Mouse (Mus musculus) cortical plate, adult 2 months (tissue): Measurements from ENCODE around the gene Jak3. TPM values are rescaled to one million over a fixed set of nuclear protein-coding genes. Genes with fewer than 3 reads are reported as not detected.

Source experiments
- H3K27ac ChIP-seq: fragments of 200-500 bp; 2 replicates; pipeline ENCODE4 v1.5.1; 2012; ENCODE audit warnings: low read length, control low read depth, inconsistent platforms; ENCODE audit not compliant: insufficient read depth
- H3K4me1 ChIP-seq: fragments of 200-500 bp; 2 replicates; pipeline ENCODE4 v1.6.1; 2011; ENCODE audit warnings: low read length; ENCODE audit not compliant: control insufficient read depth, insufficient read depth
- H3K4me3 ChIP-seq: fragments of 200-500 bp; 2 replicates; pipeline ENCODE4 v1.5.1; 2011; ENCODE audit warnings: mild to moderate bottlenecking, low read length, control low read depth; ENCODE audit not compliant: insufficient read depth
- CTCF ChIP-seq: fragments of 200-500 bp; IDR thresholded peaks from 2 replicates; pipeline ENCODE4 v1.5.1; 2011; ENCODE audit warnings: mild to moderate bottlenecking, control low read depth, low read length; ENCODE audit not compliant: insufficient read depth; ENCODE audit errors: extremely low read depth
- POLR2A ChIP-seq: fragments of 200-500 bp; IDR thresholded peaks from 2 replicates; pipeline ENCODE4 v1.6.1; 2011; ENCODE audit warnings: mild to moderate bottlenecking, low read length, control low read depth; ENCODE audit not compliant: insufficient read depth; ENCODE audit errors: extremely low read depth
- polyA plus RNA-seq: library from polyadenylated mRNA; depleted of rRNA; stranded (reverse); fragments of >200 nt; gene quantifications from 2 replicates; pipeline ENCODE4 v1.2.3, GENCODE M21; 2012

Gene Jak3
- polyA plus RNA-seq, 1 experiment, result 6.0 TPM

DNA sequence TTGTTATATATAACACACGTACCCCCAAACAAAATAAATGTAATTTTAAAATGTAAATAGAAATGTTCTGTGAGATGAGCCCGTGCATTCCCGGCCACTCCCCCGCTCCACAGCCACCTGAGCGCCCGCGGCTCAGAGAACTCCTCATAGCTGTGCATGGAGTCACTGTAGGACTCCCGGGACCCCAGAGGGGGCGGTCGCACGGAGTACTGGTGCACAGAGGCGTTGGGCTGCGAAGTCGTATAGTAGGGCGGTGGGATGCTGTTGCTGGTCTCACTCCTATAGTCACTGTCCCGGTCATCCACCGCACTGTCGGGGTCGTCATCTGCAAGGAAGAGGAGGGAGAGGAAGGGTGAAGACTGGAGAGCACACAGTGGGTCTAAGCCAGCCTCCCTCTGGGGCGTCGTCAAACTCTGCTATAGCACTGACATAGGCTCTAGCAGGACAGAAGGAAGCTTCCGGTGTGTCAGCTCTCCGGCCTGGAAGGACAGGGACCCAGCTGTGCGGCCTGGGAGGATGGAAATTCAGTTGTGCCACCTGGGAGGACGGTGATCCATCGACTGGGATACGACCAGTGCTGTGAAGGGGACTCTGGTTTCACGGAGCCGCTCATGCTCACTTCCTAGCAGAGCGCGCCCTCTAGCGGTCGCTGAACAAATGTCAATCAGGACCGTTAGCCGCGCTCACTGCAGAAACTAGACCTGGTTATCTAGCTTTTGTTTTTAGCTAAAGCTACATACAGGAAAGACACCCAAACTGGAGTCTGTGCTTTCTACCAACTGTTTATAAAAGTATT is 15.6 kb upstream of the Jak3 start:
- Histone ChIP-seq H3K4me1 (no peaks in the 10 kb centered on the region), H3K4me3 (no peak overlapping the region), H3K27ac (no peak overlapping the region)
- TF ChIP-seq POLR2A, result no peak
- peak; percentile 88 for TF ChIP-seq CTCF

DNA sequence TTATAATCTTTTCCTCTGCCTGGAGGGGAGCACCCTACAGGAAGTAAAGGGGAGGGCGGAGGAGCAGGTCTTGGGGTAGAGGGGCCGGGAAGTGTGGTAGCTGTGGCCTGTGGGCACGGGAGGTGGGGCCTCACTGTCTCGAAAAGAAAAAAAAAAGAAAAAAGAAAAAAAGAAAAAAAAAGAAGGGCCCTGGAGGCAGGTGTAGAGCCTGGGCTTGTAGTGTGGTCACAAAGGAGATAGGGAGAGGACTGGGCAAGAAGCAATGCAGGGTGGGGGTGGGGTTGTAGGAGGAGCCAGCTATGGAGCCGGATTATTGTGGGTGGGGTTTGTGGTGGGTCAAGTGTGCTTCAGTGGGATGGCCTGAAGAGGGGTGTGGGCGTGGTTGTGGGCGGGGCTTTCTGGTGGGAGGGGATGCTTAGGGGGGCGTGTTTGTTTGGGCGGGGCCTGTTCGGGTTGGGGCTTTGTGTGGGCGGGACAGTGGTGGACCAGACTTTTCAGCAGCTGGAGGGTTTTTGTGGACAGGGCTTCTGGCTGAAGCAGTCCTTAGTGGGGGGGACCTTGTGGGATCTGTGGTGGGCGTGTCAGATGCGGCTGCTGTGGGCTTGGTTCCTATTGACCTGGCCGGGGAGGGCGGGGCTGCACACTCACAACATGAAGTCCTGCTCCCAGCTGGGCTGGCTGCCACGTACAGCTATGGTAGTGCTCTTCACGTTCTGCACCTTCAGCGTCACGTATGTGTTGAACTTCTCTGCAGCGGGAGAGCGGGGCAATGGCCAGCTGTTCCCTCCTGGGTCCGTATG is 10.6 kb upstream of the Jak3 start:
- Histone ChIP-seq H3K27ac (no peak overlapping the region), H3K4me3 (no peak overlapping the region), H3K4me1 (peaks cover 12% of the 10 kb centered on the region)
- TF ChIP-seq POLR2A (no peak), CTCF (no peak)

DNA sequence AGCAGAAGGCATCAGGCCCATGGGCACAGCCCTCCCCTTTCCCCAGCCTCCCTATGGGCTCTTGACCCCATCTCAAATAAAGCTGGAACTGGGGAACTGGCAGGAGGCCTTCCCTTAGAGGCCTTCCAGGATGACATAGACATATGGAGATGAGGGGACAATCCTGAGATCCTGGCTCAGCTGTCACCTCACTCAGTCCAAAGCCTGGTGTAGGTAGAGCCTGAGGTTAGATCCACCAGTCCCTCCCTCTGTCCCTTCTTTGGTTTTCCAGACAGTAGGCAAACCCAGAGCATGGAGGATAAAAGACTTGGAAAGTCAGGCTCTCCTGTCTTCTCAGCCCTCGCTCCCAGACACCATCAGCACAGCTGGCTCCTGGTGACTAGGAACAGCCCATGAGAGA is 9.2 kb upstream of the Jak3 start:
- peaks cover 12% of the 10 kb centered on the region for H3K4me1 ChIP-seq
- no peak overlapping the region for H3K4me3 ChIP-seq
- no peak for TF ChIP-seq CTCF
- no peak for TF ChIP-seq POLR2A
- H3K27ac ChIP-seq, result no peak overlapping the region

GRCm38 (mm10) chr8:71667256-71667655 is 8.8 kb upstream of the Jak3 start:
- H3K4me1 ChIP-seq, result peaks cover 12% of the 10 kb centered on the region

DNA sequence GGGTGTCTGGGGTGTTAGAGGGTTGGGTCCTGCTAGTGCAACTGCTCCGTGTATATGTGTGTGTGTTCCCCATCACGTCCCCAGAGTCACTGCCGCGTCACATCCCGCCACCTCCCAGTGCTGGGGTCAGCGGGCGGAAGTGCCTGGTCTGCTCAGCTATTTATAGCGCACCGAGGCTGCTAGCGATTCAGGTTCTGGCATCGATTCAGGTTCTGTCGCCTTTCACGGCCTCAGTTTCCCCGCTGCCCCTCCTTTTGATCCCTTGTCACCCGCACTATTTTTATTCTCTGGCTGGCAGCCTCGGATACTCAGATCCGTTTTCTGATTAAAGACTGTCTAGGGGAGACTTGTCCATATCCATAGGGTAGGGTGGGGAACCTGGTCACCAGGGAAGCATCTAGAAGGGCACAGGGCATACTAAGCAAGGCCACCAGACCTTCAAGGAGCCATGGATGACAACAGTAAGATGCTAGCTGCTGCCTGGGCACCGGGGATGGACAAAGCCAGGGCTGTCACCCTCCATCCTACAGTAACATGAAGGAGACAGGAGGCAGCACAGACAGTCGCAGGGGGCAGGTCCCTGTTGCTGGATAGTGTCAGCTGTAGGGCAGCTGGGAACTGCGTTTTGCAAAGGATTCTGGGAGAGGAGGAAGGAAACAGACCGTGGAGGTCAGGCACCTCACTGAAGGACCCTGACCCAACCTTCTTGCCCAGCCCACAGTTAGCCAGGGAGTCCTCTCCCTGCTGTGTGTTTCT is 7.7 kb upstream of the Jak3 start:
- Histone ChIP-seq H3K4me3 (peak overlapping the region; percentile 1; the same call in 1 of the 2 replicates), H3K4me1 (peaks cover 14% of the 10 kb centered on the region), H3K27ac (0 out of 2 replicates have a peak overlapping the region, but pooled peaks have one; percentile 18)
- TF ChIP-seq CTCF, result no peak
- TF ChIP-seq POLR2A, result no peak

More at GRCm38 (mm10) chr8:71667256-71667655, 8.8 kb upstream of the Jak3 start:
- Histone ChIP-seq H3K27ac (no peak overlapping the region), H3K4me3 (no peak overlapping the region)
- TF ChIP-seq CTCF, result no peak
- TF ChIP-seq POLR2A, result no peak

- peak overlapping the region; percentile 98 for H3K4me3 ChIP-seq
- no peak for TF ChIP-seq POLR2A
- TF ChIP-seq CTCF, result no peak
- H3K27ac ChIP-seq, result peak overlapping the region; percentile 19; the same call in 1 of the 2 replicates
- H3K4me1 ChIP-seq, result peaks cover 14% of the 10 kb centered on the region
Observed at GRCm38 (mm10) chr8:71670198-71670597, 5.9 kb upstream of the Jak3 start.

GRCm38 (mm10) chr8:71670621-71671548 is 5.2 kb upstream of the Jak3 start:
- H3K27ac ChIP-seq, result peak overlapping the region; percentile 95
- H3K4me3 ChIP-seq, result peak overlapping the region; percentile 98
- TF ChIP-seq CTCF, result no peak
- no peak for TF ChIP-seq POLR2A
- H3K4me1 ChIP-seq, result peaks cover 17% of the 10 kb centered on the region

DNA sequence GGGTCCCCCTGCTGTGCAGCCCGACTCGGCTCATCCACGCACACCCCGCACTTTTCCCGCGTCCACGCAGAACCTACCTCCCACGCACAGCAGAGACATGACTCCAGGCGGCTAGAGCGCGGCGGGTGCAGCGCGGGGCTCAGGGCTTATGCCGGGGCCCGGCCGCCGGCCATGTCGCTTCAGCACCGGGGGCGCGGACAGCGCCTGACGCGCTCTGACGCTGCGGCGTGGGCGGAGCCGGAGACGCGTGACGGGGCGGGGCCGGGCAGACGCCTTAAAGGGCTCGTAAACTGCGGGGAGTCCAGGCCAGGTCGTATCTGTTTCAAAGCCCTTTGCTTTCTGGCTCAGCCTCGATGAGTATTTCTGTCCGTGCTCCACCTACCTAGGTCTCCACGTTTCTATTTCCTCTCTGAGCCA is 4.5 kb upstream of the Jak3 start, which contains the start of gene Unc13a:
Gene Unc13a (minus strand): TSS at position 209 of the 417 bp plus-strand sequence.
- Histone ChIP-seq H3K4me3 (peak within 1 kb of the TSS; percentile 98), H3K27ac (peak within 1 kb of the TSS; percentile 95), H3K4me1 (peaks cover 17% of the 10 kb centered on the region)
- TF ChIP-seq POLR2A, result peak; percentile 78
- no peak for TF ChIP-seq CTCF
